Mouse (Mus musculus) large intestine, adult 2 months (tissue): ENCODE results near the gene Pknox1. TPM values are rescaled to one million over a fixed set of nuclear protein-coding genes. Genes with fewer than 3 reads are reported as not detected.
A peak's percentile ranks its signal among the peaks of the same experiment; 100 is the strongest.
"Not testable (repeated sequence)": the region's sequence is repeated elsewhere in the genome, so short reads cannot be mapped to it uniquely, and the experiment has no call there.

Source experiments
- DNase-seq: peaks from one replicate; pipeline ENCODE4 v3.0.0-alpha.2; 2012; ENCODE audit warnings: low read depth, low spot score
- WGBS: fragments of 180-500 bp; shearing (Covaris S2); methylation state at CpG from one replicate; pipeline ENCODE4 v1.1.7; 2018; 5-methylcytosine and 5-hydroxymethylcytosine counted together
- polyA plus RNA-seq: library from polyadenylated mRNA; depleted of rRNA; stranded (reverse); fragments of >200 nt; gene quantifications from 2 replicates; pipeline ENCODE4 v1.2.3, GENCODE M21; 2012

Pknox1 gene
- polyA plus RNA-seq, 1 experiment: 11.6 TPM

GRCm38 (mm10) chr17:31588115-31588514 is 23.6 kb downstream of the Pknox1 start:
- WGBS: 45% methylated on average over 7 of the region's 7 CpGs
- no peak for DNase-seq

GRCm38 (mm10) chr17:31588726-31589125 is 24.2 kb downstream of the Pknox1 start:
- whole genome bisulfite sequencing: 86% methylated on average over 4 of the region's 4 CpGs
- no peak for DNase-seq

- no peak for DNase-seq
- 92% methylated on average over 11 of the region's 11 CpGs for WGBS
Measured at GRCm38 (mm10) chr17:31590846-31591245, 26.3 kb downstream of the Pknox1 start.

- DNase-seq: no peak
- 79% methylated on average over 7 of the region's 7 CpGs for WGBS
Measured at GRCm38 (mm10) chr17:31594590-31594989, 30.1 kb downstream of the Pknox1 start.

GRCm38 (mm10) chr17:31595077-31595476 is 30.5 kb downstream of the Pknox1 start:
- WGBS: 81% methylated on average over 5 of the region's 5 CpGs

GRCm38 (mm10) chr17:31597957-31598356 is 33.4 kb downstream of the Pknox1 start:
- no peak for DNase-seq
- WGBS: 94% methylated on average over 9 of the region's 9 CpGs

More at GRCm38 (mm10) chr17:31595077-31595476, 30.5 kb downstream of the Pknox1 start:
- no peak for DNase-seq

- WGBS: 92% methylated on average over 8 of the region's 8 CpGs
- no peak for DNase-seq
Measured at GRCm38 (mm10) chr17:31598593-31598992, 34.1 kb downstream of the Pknox1 start.

- no peak for DNase-seq
- WGBS: 84% methylated on average over 7 of the region's 7 CpGs
Measured at GRCm38 (mm10) chr17:31606424-31606823, 41.9 kb downstream of the Pknox1 start.

GRCm38 (mm10) chr17:31607256-31607951 is 42.9 kb downstream of the Pknox1 start:
- 64% methylated on average over 8 of the region's 8 CpGs for WGBS
- no peak for DNase-seq

GRCm38 (mm10) chr17:31609173-31609572 is 44.6 kb downstream of the Pknox1 start:
- 95% methylated on average over 3 of the region's 3 CpGs for WGBS
- DNase-seq: not testable (repeated sequence)

- 89% methylated on average over 3 of the region's 3 CpGs for WGBS
- DNase-seq: no peak
Measured at GRCm38 (mm10) chr17:31609895-31610294, 45.4 kb downstream of the Pknox1 start.

GRCm38 (mm10) chr17:31613086-31613755 is 48.7 kb downstream of the Pknox1 start:
- no peak for DNase-seq
- WGBS: 72% methylated on average over 4 of the region's 4 CpGs

- 66% methylated on average over 4 of the region's 4 CpGs for WGBS
- no peak for DNase-seq
Measured at GRCm38 (mm10) chr17:31623101-31623500, 58.6 kb downstream of the Pknox1 start.

GRCm38 (mm10) chr17:31627961-31628360 is 63.4 kb downstream of the Pknox1 start:
- WGBS: 95% methylated on average over 2 of the region's 2 CpGs
- no peak for DNase-seq

- DNase-seq: no peak
- WGBS: 35% methylated on average over 10 of the region's 10 CpGs
Measured at GRCm38 (mm10) chr17:31631081-31631800, 66.7 kb downstream of the Pknox1 start.

- 24% methylated on average over 6 of the region's 6 CpGs for WGBS
- peak; percentile 62 for DNase-seq
Measured at GRCm38 (mm10) chr17:31633007-31633406, 68.5 kb downstream of the Pknox1 start.

- no peak for DNase-seq
- 77% methylated on average over 5 of the region's 5 CpGs for WGBS
Measured at GRCm38 (mm10) chr17:31634896-31635295, 70.4 kb downstream of the Pknox1 start.

- 45% methylated on average over 11 of the region's 11 CpGs for WGBS
- no peak for DNase-seq
Measured at GRCm38 (mm10) chr17:31635781-31636180, 71.2 kb downstream of the Pknox1 start.

- DNase-seq: no peak
- WGBS: 6% methylated on average over 45 of the region's 45 CpGs
Measured at GRCm38 (mm10) chr17:31636277-31636941, 71.9 kb downstream of the Pknox1 start.
